Mouse (Mus musculus): ENCODE measurements at regions not wholly inside any gene's neighbourhood (a gene's known extent, or its start where the extent isn't known, plus 50 kb on each side); places are given as distances from the start of the nearest gene placed in this dataset.

GRCm38 (mm10) chr10:126452757-126453528 lies 448.2 kb downstream of the Atp23 start:
- Histone ChIP-seq H3K79me2 (replicated peaks; ENCODE audit: control insufficient read depth, extremely low read depth, insufficient read depth, poor library complexity, severe bottlenecking) (no peaks in the 10 kb centered on the region), H3K4me2 (ENCODE audit: insufficient read depth, low read depth, poor library complexity, severe bottlenecking) (no peak overlapping the region), H3K9me3 (replicated peaks; ENCODE audit: low read length) (peaks cover 4% of the 10 kb centered on the region), H3K36me3 (replicated peaks in 1 of 2; ENCODE audit: control insufficient read depth in 1 of 2, insufficient read depth in 1 of 2, low read length in 1 of 2) (no peaks in the 10 kb centered on the region), H3K27me3 (replicated peaks) (no peaks in the 10 kb centered on the region), H3K4me3 (replicated peaks in 1 of 3; ENCODE audit: low read depth in 2 of 3, low read length in 2 of 3, poor library complexity in 1 of 3) (no peak overlapping the region), H3K9ac (ENCODE audit: insufficient read depth, low read depth) (no peak overlapping the region), H3K4me1 (ENCODE audit: control insufficient read depth in 1 of 2, insufficient read depth in 2 of 2) (no peaks in the 10 kb centered on the region), H3K27ac (ENCODE audit: insufficient read depth, low read depth) (no peak overlapping the region)
- no peak for TF ChIP-seq BHLHE40 (IDR thresholded peaks at IDR 0.05; ENCODE audit: low read depth, low read length)
- TF ChIP-seq RAD21 (IDR thresholded peaks at IDR 0.05; ENCODE audit: low read depth, low read length), result no peak
- TF ChIP-seq NELFE (IDR thresholded peaks at IDR 0.05; ENCODE audit: low read depth, low read length), result no peak
- TF ChIP-seq E2F4 (IDR thresholded peaks at IDR 0.05; ENCODE audit: insufficient replicate concordance, low read depth, low read length), result no peak
- TF ChIP-seq MAFK (IDR thresholded peaks at IDR 0.05; ENCODE audit: insufficient replicate concordance, low read length), result no peak
- no peak for TF ChIP-seq GABPA (IDR thresholded peaks at IDR 0.05; ENCODE audit: insufficient replicate concordance, low read depth, low read length)
- TF ChIP-seq MXI1 (IDR thresholded peaks at IDR 0.05; ENCODE audit: low read depth, low read length), result no peak
- no peak for TF ChIP-seq JUND (conservative IDR thresholded peaks at IDR 0.05; ENCODE audit: low read depth, low read length)
- TF ChIP-seq CTCF (conservative IDR thresholded peaks at IDR 0.05 in 1 of 2, IDR thresholded peaks at IDR 0.05 in 1 of 2; ENCODE audit: low read depth in 2 of 2, low read length in 2 of 2), result no peak
- TF ChIP-seq PAX5 (IDR thresholded peaks at IDR 0.05; ENCODE audit: low read length), result no peak
- dilution Hi-C loops (cut with MboI; ENCODE audit: extremely low pct_ligation_motif_present, extremely low pct_unique_long_range_greater_than_20kb, low sequenced_read_pairs), result no loop called here
- in situ Hi-C loops (cut with MboI; ENCODE audit: low pct_ligation_motif_present, low pct_unique_long_range_greater_than_20kb, low sequenced_read_pairs), result no loop called here
- DNase-seq (ENCODE audit: extremely low read depth), result no peak

GRCm38 (mm10) chr10:126452057-126452622 lies 449.0 kb downstream of the Atp23 start:
- dilution Hi-C loops (cut with MboI; ENCODE audit: extremely low pct_ligation_motif_present, extremely low pct_unique_long_range_greater_than_20kb, low sequenced_read_pairs) (no loop called here), in situ Hi-C loops (cut with MboI; ENCODE audit: low pct_ligation_motif_present, low pct_unique_long_range_greater_than_20kb, low sequenced_read_pairs) (no loop called here)
- no peaks in the 10 kb centered on the region for H3K4me1 ChIP-seq (ENCODE audit: control insufficient read depth in 1 of 2, insufficient read depth in 2 of 2)

More at GRCm38 (mm10) chr10:126452057-126452622, 449.0 kb downstream of the Atp23 start:
- Histone ChIP-seq H3K36me3 (replicated peaks in 1 of 2; ENCODE audit: control insufficient read depth in 1 of 2, insufficient read depth in 1 of 2, low read length in 1 of 2) (no peaks in the 10 kb centered on the region), H3K9me3 (replicated peaks; ENCODE audit: low read length) (peaks cover 4% of the 10 kb centered on the region), H3K27ac (ENCODE audit: insufficient read depth, low read depth) (no peak overlapping the region), H3K9ac (ENCODE audit: insufficient read depth, low read depth) (no peak overlapping the region), H3K27me3 (replicated peaks) (no peaks in the 10 kb centered on the region), H3K4me3 (replicated peaks in 1 of 3; ENCODE audit: low read depth in 2 of 3, low read length in 2 of 3, poor library complexity in 1 of 3) (no peak overlapping the region), H3K4me2 (ENCODE audit: insufficient read depth, low read depth, poor library complexity, severe bottlenecking) (no peak overlapping the region), H3K79me2 (replicated peaks; ENCODE audit: control insufficient read depth, extremely low read depth, insufficient read depth, poor library complexity, severe bottlenecking) (no peaks in the 10 kb centered on the region)
- DNase-seq (ENCODE audit: extremely low read depth), result no peak
- no peak for TF ChIP-seq MEF2A (IDR thresholded peaks at IDR 0.05; ENCODE audit: borderline replicate concordance, low read depth, low read length)
- TF ChIP-seq USF2 (conservative IDR thresholded peaks at IDR 0.05; ENCODE audit: low read depth, low read length), result no peak
- no peak for TF ChIP-seq USF1 (IDR thresholded peaks at IDR 0.05; ENCODE audit: low read depth, low read length)
- no peak for TF ChIP-seq ELF1 (IDR thresholded peaks at IDR 0.05; ENCODE audit: low read depth, low read length)
- TF ChIP-seq UBTF (IDR thresholded peaks at IDR 0.05; ENCODE audit: low read depth, low read length), result no peak
- no peak for TF ChIP-seq GABPA (IDR thresholded peaks at IDR 0.05; ENCODE audit: insufficient replicate concordance, low read depth, low read length)
- no peak for TF ChIP-seq CHD1 (IDR thresholded peaks at IDR 0.05; ENCODE audit: low read depth, low read length)
